Mouse (Mus musculus) hindbrain, embryonic 10.5 days (tissue): ENCODE data around the gene Olfr922. TPM values are rescaled to one million over a fixed set of nuclear protein-coding genes. Genes with fewer than 3 reads are reported as not detected.

Experiments
- DNase-seq: peaks from one replicate; pipeline ENCODE4 v3.0.0-alpha.2; 2017; ENCODE audit warnings: low spot score
- H3K27ac ChIP-seq: fragments of 300-500 bp; sonication (generic); 2 replicates; pipeline ENCODE4 v1.5.1; 2016; ENCODE audit warnings: mild to moderate bottlenecking, moderate library complexity
- H3K27me3 ChIP-seq: fragments of 300-500 bp; sonication (generic); 2 replicates; pipeline ENCODE4 v1.6.1; 2016; ENCODE audit warnings: mild to moderate bottlenecking; ENCODE audit not compliant: poor library complexity, insufficient read depth, severe bottlenecking
- H3K36me3 ChIP-seq: fragments of 300-500 bp; sonication (generic); 2 replicates; pipeline ENCODE4 v1.6.1; 2016; ENCODE audit warnings: mild to moderate bottlenecking, moderate library complexity
- H3K4me1 ChIP-seq: fragments of 300-500 bp; sonication (generic); replicated peaks from 2 replicates; pipeline ENCODE4 v1.6.1; 2016; ENCODE audit warnings: mild to moderate bottlenecking
- H3K4me3 ChIP-seq: fragments of 300-500 bp; sonication (generic); 2 replicates; pipeline ENCODE4 v1.5.1; 2016; ENCODE audit warnings: mild to moderate bottlenecking, moderate library complexity
- H3K9me3 ChIP-seq: fragments of 300-500 bp; sonication (generic); 2 replicates; pipeline ENCODE4 v1.6.1; 2016; ENCODE audit warnings: mild to moderate bottlenecking, moderate library complexity
- WGBS: fragments of 180-500 bp; shearing (Covaris S2); methylation state at CpG from one replicate; pipeline ENCODE4 v1.1.7; 2016; 5-methylcytosine and 5-hydroxymethylcytosine counted together
- polyA plus RNA-seq: library from polyadenylated mRNA; unstranded; fragments of >200 nt; fragmentation: Nextera tagmentation; extraction: Ambion mirVana; gene quantifications from 2 replicates; pipeline ENCODE4 v1.2.1, GENCODE M21; 2016

The Olfr922 gene
- polyA plus RNA-seq = not detected in 2 replicates

DNA sequence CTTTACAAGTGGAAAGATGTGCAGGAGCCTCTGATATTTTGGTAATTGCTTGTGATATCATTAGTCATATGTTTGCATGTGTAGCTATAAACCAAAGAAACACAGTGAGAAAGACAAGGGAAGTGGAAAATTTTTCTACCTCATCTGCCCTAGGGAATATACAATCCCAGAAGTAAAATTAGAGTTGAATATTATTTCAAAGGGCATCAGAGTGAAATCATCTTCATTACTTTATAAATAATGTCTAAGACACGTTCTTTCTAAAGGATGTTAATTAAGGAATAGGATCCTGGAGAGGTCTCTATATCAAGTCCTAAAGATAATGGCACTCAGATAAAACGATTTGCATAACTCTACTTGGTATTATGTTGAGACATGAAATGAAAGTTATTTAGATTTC, at the start of gene Olfr922:
TSS of gene Olfr922 (plus strand) at position 301 of the 400 bp plus-strand sequence.
- H3K27me3 ChIP-seq = no peaks in the 10 kb centered on the region
- no peak within 1 kb of the TSS for H3K27ac ChIP-seq
- no peaks in the 10 kb centered on the region for H3K36me3 ChIP-seq
- 79% methylated on average over 2 of the region's 2 CpGs for WGBS
- H3K4me1 ChIP-seq = no peaks in the 10 kb centered on the region
- DNase-seq = no peak
- no peak within 1 kb of the TSS for H3K4me3 ChIP-seq
- no peaks in the 10 kb centered on the region for H3K9me3 ChIP-seq

DNA sequence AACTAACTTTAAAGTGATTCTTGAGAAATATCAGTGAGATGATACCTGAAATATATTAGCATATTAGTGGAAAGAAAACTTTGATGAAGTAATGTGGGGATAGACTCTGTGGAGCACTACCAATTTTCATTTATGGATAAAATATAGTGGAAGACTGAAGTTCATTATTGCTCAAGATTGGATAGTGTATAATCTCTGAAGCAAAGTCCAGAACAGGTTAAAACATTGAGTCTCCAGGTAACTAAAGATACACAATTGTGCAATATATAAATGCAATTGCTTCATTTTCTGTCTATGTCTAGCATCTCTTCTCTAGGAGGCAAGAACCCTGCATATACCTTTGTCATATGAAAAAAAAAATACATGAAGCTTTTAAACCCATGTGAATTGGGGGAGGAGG, 41.6 kb upstream of the Olfr922 start, which contains the start of gene Olfr921:
TSS of gene Olfr921 (plus strand) at position 301 of the 400 bp plus-strand sequence.
- no peaks in the 10 kb centered on the region for H3K27me3 ChIP-seq
- H3K4me1 ChIP-seq = no peaks in the 10 kb centered on the region
- no peaks in the 10 kb centered on the region for H3K36me3 ChIP-seq
- H3K9me3 ChIP-seq = no peaks in the 10 kb centered on the region
- H3K27ac ChIP-seq = no peak within 1 kb of the TSS
- H3K4me3 ChIP-seq = no peak within 1 kb of the TSS
- DNase-seq = no peak

DNA sequence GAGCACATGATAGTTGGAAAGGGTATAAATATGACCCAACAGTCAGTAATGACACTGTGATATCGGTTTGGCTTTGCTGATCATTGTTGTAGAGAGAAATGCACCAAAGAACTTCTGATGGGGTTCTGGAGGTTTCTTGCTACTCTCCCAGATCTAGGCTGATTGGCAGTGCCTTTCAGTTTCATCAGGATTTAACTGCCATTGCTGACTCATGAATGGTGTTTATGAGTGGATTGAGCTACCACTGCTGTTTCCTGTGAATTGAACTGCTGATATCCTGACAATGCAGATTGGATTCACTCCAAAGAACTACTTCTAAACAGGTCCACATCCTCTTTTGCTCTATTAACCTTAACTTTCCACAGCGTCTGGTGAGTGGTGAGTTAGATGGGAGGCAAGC, 21.7 kb upstream of the Olfr922 start:
- Histone ChIP-seq H3K9me3 (no peaks in the 10 kb centered on the region), H3K4me1 (no peaks in the 10 kb centered on the region), H3K4me3 (no peak overlapping the region), H3K27ac (no peak overlapping the region), H3K27me3 (no peaks in the 10 kb centered on the region), H3K36me3 (no peaks in the 10 kb centered on the region)
- DNase-seq = no peak
- 87% methylated on average over 2 of the region's 2 CpGs for WGBS

DNA sequence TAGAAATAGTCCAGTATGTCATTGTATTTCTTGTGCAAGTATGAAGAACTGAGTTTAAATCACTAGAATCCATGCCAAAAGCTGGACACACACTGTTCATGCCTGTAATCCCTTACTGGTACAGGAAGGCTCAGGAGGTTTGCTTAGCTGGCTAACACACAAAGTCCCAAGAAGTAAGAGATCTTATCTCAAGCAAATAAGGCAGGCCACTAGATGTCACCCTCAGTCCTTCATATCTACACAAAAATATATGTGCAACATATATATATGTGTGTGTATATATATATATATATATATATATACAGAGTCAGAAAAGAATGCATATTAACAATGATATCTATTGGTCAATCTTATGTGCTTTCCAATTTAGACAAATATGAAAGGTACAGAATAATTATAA, 8.7 kb upstream of the Olfr922 start:
- Histone ChIP-seq H3K9me3 (no peaks in the 10 kb centered on the region), H3K4me3 (no peak overlapping the region), H3K27me3 (no peaks in the 10 kb centered on the region), H3K4me1 (no peaks in the 10 kb centered on the region), H3K36me3 (no peaks in the 10 kb centered on the region), H3K27ac (no peak overlapping the region)
- no peak for DNase-seq

DNA sequence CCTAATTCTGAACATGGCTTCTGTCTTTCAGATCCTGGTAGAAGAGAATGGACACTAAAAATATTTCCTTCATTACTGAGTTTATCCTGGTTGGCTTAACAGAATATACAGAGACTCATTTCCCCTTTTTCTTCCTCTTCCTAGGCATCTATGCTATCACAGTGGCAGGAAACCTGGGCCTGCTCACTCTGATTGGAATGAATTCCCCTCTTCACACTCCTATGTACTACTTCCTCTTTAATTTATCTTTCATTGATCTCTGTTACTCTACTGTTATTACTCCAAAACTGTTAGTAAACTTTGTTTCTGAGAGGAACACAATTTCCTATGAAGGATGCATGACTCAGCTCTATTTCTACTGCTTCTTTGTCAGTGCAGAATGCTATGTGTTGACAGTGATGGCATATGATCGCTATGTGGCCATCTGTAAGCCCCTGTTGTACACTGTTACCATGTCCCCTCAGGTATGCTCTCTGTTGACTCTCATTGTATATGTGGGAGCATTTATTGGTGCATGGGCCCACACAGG, 1.1 kb downstream of the Olfr922 start:
- Histone ChIP-seq H3K27ac (no peak overlapping the region), H3K4me1 (no peaks in the 10 kb centered on the region), H3K9me3 (no peaks in the 10 kb centered on the region), H3K36me3 (no peaks in the 10 kb centered on the region), H3K27me3 (no peaks in the 10 kb centered on the region), H3K4me3 (no peak overlapping the region)
- DNase-seq = no peak
- WGBS = 91% methylated on average over 1 of the region's 1 CpGs

DNA sequence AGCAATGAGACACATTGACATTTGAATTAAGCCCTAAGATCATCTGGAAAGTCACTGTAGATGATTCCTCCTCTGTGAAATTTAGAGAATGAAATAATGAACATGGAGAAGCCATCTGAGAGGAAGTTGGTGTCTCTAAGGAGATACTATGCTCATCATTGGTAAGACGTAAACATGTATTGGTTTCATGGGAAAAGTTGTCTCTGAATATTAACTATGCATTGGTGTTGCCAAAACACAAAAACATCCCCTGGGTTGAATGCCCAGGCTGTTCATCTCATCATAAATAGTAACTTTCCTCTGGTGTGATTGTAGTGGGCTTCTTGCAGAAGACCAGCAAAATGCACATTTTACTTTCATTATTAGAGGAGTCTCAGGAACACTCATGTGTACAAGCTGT, 11.8 kb downstream of the Olfr922 start, which contains the start of gene Olfr923:
TSS of gene Olfr923 (plus strand) at position 301 of the 400 bp plus-strand sequence.
- Histone ChIP-seq H3K4me1 (no peaks in the 10 kb centered on the region), H3K9me3 (no peaks in the 10 kb centered on the region), H3K27me3 (no peaks in the 10 kb centered on the region), H3K4me3 (no peak within 1 kb of the TSS), H3K36me3 (no peaks in the 10 kb centered on the region), H3K27ac (no peak within 1 kb of the TSS)
- 94% methylated on average over 1 of the region's 1 CpGs for WGBS
- DNase-seq = no peak

DNA sequence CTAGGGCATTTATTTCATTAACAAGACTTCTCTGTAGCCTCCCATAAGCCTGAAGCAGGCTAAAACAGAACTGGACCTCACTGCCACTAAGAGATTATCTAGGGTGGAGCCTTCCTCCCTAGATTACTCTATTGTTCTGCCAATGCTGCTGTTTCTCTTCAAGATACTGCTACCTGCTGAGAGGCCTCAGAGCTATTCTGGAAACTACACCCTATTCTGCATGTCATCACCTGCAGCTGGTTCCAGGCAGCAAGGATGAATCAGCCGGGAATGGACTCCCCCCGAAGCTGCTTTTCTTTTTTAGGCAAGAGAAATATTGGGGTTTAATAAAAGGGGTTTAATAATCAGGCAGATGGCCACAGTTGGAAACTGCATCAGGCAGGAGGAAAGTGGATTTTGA, 18.6 kb downstream of the Olfr922 start:
- Histone ChIP-seq H3K27me3 (no peaks in the 10 kb centered on the region), H3K36me3 (no peaks in the 10 kb centered on the region), H3K4me1 (no peaks in the 10 kb centered on the region), H3K9me3 (no peaks in the 10 kb centered on the region), H3K4me3 (no peak overlapping the region), H3K27ac (no peak overlapping the region)
- 84% methylated on average over 2 of the region's 2 CpGs for WGBS
- DNase-seq = no peak

DNA sequence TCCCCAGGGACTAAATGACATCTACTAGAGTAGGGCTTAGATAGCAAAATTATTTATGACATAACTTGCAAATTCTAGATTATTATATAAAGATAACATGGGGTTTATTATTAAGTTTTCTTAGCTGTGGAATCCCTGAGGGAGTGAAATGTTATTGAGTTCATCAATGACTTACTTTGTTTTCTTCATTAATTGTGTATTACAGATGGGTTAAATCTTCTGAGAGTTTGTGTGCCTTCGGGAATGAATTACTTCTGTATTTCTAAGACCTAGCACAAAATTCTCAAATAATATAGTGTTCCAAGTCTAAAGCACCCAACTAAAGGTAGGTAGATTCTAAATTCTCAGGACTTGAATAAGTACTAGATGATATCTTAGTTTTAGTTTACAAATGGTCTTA, 29.7 kb downstream of the Olfr922 start, which contains the start of gene Olfr924:
TSS of gene Olfr924 (plus strand) at position 301 of the 400 bp plus-strand sequence.
- H3K27me3 ChIP-seq = no peaks in the 10 kb centered on the region
- no peaks in the 10 kb centered on the region for H3K36me3 ChIP-seq
- no peaks in the 10 kb centered on the region for H3K4me1 ChIP-seq
- DNase-seq = no peak
- WGBS = 88% methylated on average over 1 of the region's 1 CpGs
- H3K4me3 ChIP-seq = no peak within 1 kb of the TSS
- no peaks in the 10 kb centered on the region for H3K9me3 ChIP-seq
- no peak within 1 kb of the TSS for H3K27ac ChIP-seq

DNA sequence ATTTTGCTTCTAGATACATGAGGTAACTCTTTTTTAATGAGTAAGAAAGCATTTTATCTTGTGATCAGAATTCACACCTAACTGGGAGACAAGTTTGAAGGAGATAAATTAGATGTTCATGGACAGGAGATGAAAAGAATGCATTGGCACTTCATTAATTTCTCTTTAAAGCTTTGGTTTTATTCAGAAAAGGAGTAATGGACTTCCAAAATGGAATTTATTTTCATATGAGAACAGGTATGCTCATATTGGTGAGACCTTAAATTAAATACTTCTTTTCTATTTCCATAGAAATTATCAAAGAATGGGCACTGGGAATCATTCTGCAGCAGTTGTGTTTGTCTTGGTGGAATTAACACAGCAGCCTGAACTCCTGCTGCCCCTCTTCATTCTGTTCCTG, 40.3 kb downstream of the Olfr922 start, which contains the start of gene Olfr26:
TSS of gene Olfr26 (plus strand) at position 301 of the 400 bp plus-strand sequence.
- DNase-seq = no peak
- H3K4me1 ChIP-seq = no peaks in the 10 kb centered on the region
- H3K27me3 ChIP-seq = no peaks in the 10 kb centered on the region
- no peak within 1 kb of the TSS for H3K4me3 ChIP-seq
- no peak within 1 kb of the TSS for H3K27ac ChIP-seq
- H3K9me3 ChIP-seq = no peaks in the 10 kb centered on the region
- H3K36me3 ChIP-seq = no peaks in the 10 kb centered on the region

Other genes with a start within 250 kb of the Olfr922 start
- not detected in 2 replicates for gene Olfr912, start 234.4 kb upstream of the Olfr922 start, polyA plus RNA-seq
- not detected in 2 replicates for gene Olfr913, start 221.9 kb upstream of the Olfr922 start, polyA plus RNA-seq
- gene Olfr914, start 209.5 kb upstream of the Olfr922 start, polyA plus RNA-seq = not detected in 2 replicates
- gene Olfr916, start 154.7 kb upstream of the Olfr922 start, polyA plus RNA-seq = not detected in 2 replicates
- not detected in 2 replicates for gene Olfr917, start 148.8 kb upstream of the Olfr922 start, polyA plus RNA-seq
- gene Olfr918, start 140.0 kb upstream of the Olfr922 start, polyA plus RNA-seq = not detected in 2 replicates
- gene Olfr919, start 110.9 kb upstream of the Olfr922 start, polyA plus RNA-seq = not detected in 2 replicates
- gene Vwa5a, start 96.3 kb upstream of the Olfr922 start, polyA plus RNA-seq = 6.3 and 7.5 TPM in 2 replicates
- not detected in 2 replicates for gene Olfr920, start 62.3 kb upstream of the Olfr922 start, polyA plus RNA-seq
- not detected in 2 replicates for gene Olfr921, start 41.5 kb upstream of the Olfr922 start, polyA plus RNA-seq
- gene Olfr923, start 11.9 kb downstream of the Olfr922 start, polyA plus RNA-seq = not detected in 2 replicates
- not detected in 2 replicates for gene Olfr924, start 29.8 kb downstream of the Olfr922 start, polyA plus RNA-seq
- gene Olfr26, start 40.4 kb downstream of the Olfr922 start, polyA plus RNA-seq = not detected in 2 replicates
- not detected in 2 replicates for gene Olfr926, start 62.5 kb downstream of the Olfr922 start, polyA plus RNA-seq
- gene Olfr930, start 115.2 kb downstream of the Olfr922 start, polyA plus RNA-seq = not detected in 2 replicates
- not detected in 2 replicates for gene Olfr933, start 157.7 kb downstream of the Olfr922 start, polyA plus RNA-seq
- not detected in 2 replicates for gene Olfr934, start 173.7 kb downstream of the Olfr922 start, polyA plus RNA-seq
- gene Olfr935, start 185.1 kb downstream of the Olfr922 start, polyA plus RNA-seq = not detected in 2 replicates
- not detected in 2 replicates for gene Olfr146, start 208.8 kb downstream of the Olfr922 start, polyA plus RNA-seq